Mouse (Mus musculus): Measurements from ENCODE around the gene Lgr6.

Lgr6 gene

GRCm38 (mm10) chr1:135105124-135105523, at the start of gene Lgr6:
TSS of gene Lgr6 (minus strand) at chr1:135105276.
- DNase-seq = no peak

DNA sequence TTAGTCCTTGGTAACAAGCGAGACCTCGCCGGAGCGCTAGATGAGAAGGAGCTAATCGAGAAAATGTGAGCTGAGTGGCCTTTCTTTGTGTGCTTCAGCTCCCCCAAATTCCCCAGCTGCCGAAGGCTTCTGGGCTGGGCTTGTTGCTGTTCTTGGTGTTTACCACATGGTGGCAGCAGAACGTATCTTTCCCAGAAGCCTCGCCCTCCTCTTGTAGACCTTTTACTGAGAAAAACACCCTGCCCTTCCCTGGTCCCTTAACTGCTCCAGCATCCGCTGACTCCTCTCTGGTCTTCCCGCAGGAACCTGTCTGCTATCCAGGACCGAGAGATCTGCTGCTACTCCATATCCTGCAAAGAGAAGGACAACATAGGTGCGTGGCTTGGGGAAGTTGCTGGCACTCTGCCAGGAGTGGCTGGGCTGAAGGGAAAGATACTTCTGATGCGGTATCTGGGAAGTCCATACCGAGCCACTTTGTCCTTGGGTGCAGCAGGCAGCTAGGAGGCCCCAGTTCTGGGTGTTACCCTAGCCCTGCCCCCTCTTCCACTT, 49.4 kb upstream of the Lgr6 start:
- peak; percentile 90 for DNase-seq

GRCm38 (mm10) chr1:135154011-135154410, 48.9 kb upstream of the Lgr6 start:
- DNase-seq = no peak

GRCm38 (mm10) chr1:135148996-135149395, 43.9 kb upstream of the Lgr6 start:
- no peak for DNase-seq

GRCm38 (mm10) chr1:135148476-135148875, 43.4 kb upstream of the Lgr6 start:
- DNase-seq = no peak

DNA sequence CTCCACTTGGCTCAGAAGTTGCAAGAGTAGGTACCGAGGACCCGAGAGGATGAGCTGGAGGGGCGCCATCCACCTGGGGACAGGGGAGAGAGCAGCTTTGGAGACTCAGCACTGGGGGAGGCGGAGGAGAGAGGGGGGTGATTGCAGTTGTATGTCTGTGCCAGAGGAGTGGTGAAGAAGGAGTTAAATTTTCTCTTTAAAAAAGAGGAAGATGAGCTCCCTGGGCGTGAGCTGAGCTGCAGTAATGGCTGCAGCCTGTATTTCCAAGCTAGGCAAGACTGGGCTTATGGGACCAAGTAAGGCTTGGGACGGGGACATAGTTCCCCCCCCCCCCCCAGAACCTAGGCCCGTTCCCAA, 42.6 kb upstream of the Lgr6 start:
- DNase-seq = no peak

DNA sequence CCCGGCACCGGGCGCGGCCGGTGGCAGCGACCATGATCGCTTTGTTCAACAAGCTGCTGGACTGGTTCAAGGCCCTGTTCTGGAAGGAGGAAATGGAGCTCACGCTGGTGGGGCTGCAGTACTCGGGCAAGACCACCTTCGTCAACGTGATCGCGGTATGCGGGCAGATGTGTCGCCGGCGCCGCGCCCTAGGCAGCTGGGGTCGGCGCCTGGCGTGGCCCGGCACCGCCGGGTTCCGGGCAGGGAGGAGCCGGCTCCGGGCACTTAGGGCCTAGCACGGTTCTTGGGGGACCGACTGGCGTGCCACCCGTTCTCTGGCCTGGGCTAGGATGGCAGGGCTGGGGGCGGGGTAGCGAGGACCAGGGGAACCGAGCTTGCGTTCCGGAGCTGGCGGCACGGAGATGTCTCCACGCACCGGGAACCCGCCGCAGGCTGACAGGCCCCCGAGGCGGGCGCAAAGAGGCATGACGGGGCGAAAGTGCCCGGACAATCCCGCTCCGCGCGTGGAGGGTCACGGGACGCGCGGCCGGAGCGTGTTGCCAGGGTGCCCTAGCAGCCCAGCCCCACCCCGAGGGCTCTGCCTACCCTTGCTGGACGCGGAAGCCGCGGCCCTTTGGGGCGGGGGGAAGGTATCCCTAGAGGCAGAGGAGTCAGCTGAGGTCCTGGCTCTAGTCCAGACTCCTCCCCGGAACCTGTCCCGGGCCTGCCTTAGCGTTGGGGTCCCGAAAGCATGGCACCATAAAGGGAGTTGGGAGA, 42.0 kb upstream of the Lgr6 start:
- peak; percentile 83 for DNase-seq

DNA sequence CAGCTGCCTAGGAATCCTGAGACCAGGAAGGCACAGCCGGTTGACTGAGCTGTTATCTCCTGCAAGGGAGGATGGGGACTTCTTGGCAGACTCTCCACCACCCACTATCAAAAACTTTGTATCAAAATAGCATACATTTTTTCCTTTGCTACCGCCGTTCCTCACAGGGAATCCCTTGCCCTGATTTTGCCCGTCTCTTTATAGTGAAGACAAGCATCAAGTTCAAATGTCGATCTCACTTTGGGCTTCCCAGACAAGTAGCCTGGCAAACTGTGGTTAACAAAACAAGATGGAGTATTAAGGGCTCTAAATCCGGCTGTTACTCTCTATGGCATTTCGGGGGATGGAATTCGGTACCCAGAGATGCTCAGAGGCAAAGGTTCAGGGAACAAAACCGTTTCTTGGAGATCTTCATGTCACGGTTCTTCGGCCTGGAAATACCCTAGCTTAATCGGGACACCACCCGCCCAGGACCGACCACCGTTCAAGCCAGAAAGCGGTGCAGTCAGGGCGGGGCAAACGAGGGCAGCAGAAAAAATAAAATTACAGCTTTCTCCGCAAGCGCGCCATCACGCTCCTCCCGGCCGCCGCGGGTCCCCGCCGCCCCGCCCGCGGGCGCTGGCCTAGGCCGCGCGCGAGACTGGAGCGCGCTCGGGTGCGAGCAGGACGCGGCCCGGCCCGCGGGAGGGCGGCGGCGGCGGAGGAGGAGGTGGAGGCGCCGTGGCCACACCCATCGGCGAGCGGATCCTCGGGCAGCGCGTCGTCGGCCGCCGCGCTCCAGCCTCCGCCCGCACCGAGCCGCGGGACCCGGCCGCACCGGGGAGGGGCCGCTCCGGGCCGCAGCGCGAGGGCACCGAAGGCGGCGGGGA, 41.2 kb upstream of the Lgr6 start, which contains the start of gene Arl8a:
Gene Arl8a (plus strand): TSS at position 748 of the 869 bp plus-strand sequence.
- peak; percentile 84 for DNase-seq

GRCm38 (mm10) chr1:135143940-135144339, 38.9 kb upstream of the Lgr6 start:
- DNase-seq = no peak

DNA sequence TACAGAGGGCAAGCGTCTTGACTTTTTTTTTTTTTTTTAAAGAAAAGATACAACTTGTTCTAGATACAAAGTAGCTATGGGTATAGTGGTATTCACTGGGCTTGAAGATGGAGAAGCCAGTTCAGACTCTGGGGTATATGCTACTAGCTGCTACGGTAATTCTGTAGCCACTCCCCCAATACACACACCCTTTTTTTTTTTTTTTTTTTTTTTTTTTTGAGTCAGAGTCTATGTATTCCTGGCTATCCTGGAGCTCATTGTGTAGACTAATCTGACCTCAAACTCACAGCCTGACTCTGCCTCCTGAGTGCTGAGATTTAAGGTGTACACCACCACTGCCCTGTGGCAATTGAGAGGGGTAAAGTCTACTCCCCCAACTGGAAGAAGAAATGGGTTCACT, 37.4 kb upstream of the Lgr6 start:
- DNase-seq = no peak

DNA sequence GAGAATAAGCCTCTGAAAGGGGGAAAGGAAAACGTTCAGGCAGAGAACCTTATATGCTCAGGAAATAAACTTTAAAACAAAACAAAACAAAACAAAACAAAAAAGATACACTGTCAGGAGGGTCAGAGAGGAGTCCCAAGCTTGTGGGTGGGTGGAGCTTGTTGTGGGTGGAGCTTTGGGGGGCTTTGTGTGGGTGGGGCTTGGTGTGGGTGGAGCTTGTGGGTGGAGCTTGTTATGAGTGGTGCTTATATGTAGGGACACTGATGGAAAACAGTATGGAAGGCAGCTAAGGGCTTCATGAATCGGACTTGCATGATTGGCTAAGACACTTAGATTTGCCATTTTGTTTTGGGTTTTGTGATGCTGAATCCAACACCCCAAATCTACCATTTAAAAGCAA, 34.8 kb upstream of the Lgr6 start:
- DNase-seq = no peak

DNA sequence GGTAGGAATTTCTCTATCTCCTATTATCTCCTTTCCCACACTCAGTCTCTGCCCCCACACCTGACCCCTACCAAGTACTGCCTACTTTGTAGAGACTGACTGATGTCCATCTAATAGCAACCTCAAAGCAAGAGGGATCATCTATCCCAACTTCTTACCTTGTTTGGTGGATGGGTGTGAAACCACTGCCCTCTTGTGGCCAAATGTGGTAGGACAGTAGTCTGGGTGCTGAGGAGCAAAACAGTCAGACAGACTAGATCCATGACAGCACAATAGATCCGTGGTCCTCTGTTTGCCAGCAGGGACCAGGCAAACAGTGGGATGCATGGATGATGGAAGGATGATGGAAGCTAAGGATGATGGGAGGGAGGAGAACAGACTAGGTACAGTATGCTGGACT, 31.4 kb upstream of the Lgr6 start:
- peak; percentile 74 for DNase-seq

GRCm38 (mm10) chr1:135135111-135135787, 30.2 kb upstream of the Lgr6 start:
- no peak for DNase-seq

DNA sequence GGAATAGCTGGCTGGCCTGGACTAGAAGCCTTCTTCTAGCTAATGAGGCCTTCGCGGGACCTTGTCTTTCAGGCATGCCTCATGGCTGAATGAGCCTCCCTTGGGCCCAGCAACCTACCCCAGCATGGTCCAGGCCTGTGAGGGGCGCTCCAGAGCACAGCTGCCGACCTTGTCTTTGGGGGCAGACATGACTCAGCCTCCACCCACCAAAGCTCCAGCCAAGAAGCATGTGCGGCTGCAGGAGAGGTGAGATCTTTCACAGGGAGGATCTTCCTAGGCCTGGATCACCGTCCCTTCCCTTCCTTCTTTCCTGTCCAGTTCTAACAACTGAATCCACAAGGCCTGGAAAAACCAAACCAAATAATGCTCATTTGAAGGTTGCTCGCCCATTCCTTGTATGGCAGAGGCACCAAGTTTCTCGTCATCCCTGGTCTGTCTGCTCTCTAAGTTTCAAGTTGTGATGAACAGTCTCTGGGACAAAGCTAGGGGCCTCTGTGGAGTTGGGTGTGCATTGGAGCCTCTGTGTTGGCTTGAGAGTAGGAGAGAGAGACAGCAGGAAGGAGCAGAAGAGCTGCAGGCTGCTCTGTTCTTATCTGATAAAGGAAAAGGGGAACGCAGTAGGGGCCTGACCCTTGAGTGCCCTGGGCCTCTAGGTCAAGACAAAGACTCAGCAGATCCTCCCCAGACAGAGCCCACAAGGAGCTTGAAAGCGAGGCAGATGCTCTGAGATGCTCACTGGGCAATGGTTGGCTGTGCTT, 28.8 kb upstream of the Lgr6 start:
- no peak for DNase-seq

GRCm38 (mm10) chr1:135132893-135133369, 27.9 kb upstream of the Lgr6 start:
- no peak for DNase-seq

- peak; percentile 71 for DNase-seq
Measured at GRCm38 (mm10) chr1:135132473-135132872, 27.4 kb upstream of the Lgr6 start, which contains the start of gene Ptpn7. TSS of gene Ptpn7 (plus strand) at chr1:135132700.

DNA sequence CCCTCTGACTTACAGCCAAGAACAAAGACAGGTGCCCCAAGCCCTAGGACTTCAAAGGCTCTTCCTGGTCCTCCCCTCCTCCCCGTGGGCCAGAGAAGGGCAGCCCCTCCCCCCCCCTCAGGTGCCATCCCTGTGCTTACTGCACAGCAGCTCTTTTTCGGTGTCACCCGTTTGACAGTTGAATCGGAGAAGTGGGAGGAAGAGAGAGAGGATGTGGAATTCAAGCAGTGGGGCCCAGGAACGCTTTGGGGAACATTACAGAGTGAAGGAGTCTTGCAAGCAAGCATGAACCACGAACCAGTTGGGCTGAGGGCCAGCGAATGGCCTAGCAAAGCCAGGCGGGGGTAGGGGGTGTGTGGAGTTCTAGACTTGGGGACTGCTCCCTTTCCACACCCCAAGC, 26.5 kb upstream of the Lgr6 start:
- no peak for DNase-seq

DNA sequence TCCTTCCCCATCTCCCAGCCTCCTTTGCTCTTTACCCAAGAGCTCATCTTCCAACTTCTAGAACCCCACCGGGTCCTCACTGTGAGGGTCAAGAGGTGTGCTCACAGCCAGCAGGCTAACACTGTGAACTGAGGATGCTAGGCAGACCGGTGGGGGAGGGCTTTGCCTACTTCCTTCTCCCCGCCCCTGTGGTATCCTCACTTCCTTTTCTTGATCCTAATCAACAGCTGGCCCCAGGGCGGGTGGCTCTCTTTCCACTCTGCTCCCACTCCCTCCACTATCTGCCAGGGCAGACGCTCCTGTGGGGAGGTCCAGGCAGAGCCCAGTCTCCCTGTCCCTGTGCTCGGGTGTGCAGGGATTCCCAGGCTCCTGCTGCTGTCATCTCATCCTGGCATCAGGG, 26.0 kb upstream of the Lgr6 start:
- DNase-seq = no peak

DNA sequence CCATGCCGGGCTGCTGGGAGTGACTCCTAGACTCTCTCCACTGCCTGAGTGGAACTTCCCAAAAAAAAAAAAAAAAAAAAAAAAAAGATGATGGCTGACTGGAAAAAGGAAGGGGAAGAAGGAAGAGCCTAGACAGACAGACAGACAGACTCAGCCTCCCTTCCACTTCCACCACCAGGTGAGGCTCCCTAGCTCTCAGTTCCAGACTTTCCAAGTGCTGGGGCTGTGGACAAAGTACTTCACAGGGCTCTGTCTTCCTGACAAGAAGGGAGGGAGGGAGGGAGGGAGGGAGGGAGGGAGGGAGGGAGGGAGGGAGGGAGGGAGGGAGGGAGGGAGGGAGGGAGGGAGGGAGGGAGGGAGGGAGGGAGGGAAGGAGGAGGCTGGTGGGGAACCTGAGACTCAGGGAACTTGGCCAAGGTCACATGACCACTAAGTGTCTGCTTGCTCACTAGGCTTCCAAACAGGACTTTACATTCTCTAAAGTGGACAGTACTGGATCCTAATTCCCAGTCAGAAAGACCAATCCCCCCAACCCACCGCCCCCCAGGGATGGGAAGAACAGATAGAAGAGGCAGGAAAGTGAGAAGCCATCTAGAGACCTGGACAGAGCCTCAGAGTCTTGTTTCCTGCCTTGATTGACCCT, 25.4 kb upstream of the Lgr6 start:
- no peak for DNase-seq

DNA sequence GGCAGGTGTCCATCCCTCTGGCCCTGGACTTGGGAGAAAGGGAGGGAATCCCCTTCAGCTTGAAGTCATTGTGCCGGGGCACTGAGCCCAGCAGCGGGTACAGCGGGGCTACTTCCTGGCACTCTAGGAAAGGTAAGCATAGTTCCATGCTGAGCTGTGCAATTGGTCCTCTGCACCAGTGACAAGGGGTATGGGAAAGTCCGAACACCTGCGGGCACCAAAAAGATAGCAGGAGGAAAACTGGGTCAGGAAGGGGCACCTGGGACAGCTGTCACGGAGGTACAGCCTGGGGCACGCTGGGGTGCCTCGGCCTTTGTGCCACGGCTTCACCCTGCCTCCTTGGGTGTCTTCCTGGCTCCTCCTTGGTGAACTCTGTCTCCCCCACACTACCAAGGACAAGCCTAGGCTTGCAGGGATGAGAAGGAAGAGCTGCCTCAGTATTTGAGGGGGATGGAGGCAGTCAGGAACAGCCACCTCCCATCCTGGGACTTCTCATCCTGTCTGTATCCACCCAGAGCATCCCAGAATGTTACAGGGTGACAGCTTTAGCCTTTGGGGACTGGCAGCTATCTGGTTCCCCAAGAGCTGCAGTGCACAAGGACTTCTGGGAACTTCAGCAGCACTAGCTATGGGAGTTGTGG, 24.6 kb upstream of the Lgr6 start:
- DNase-seq = no peak

DNA sequence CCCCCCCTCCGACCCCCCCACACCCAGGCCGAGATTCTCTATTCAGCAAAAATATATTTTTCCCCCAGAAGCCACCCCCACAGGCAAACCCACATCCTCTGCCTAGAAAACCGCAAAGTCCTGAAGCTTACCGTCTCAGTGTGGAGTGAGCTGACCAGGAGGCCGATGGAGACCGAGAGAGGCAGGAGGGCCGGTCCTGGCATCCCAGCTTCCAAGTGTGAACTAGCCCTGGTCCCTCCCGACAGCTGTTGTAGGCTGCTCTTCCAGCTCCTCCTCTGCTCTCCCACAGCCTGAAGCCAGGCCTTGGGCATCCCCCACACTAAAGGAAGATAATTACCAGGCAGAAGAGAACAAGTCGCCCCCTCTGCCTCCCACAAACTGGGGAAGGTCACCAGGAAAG, 23.9 kb upstream of the Lgr6 start:
- no peak for DNase-seq
